In the genomic region with DNA sequence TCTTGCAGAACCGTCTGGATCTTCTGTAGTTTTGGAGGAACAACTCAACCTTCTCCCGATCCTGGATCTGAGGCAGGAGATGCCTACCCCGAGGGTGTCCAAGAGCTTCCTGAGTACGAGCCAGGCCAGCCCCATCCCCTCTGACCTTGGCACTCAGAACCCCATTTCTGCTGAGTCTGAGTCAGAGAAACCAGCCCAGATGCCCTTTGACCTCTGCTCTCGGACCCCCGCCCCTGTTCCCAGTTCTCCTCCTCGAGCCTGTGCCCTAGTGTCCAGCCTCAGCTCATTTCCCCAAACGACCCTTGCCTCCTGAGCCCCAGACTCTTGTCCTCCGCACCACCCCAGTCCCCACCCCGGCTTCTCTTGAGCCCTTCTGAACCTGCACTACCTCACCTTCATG, we compare ENCODE assay signal across 9 mouse cellular contexts. TPM values are rescaled to one million over a fixed set of nuclear protein-coding genes. Genes with fewer than 3 reads are reported as not detected.
DNase-seq lines count a peak whose midpoint lies in the region; ATAC-seq and TF ChIP-seq lines count a peak whose summit lies in the region.
"Had no signal": no experiment of that assay in that cellular context is flagged by ENCODE, and none has a peak within 500 bp of the region (broad histone marks: within the 10 kb centered on the region; RNA-seq: fewer than 3 reads in every experiment).

No protein-coding gene starts in this region.

- 30% methylated on average over 10 of the region's 10 CpGs for WGBS in embryonic facial prominence, embryonic 14.5 days
- 29% methylated on average over 9 of the region's 10 CpGs for WGBS in kidney, postnatal 0 days
- 38% methylated on average over 10 of the region's 10 CpGs for WGBS in neural tube, embryonic 12.5 days

- no peaks in the 10 kb centered on the region for H3K9me3 ChIP-seq in embryonic facial prominence, embryonic 14.5 days (ENCODE audit: control insufficient read depth, low read length)
- no peaks in the 10 kb centered on the region for H3K9me3 ChIP-seq in kidney, postnatal 0 days (replicated peaks; ENCODE audit: low read length)
- 0 out of 2 replicates have a peak, but pooled peaks cover 5% of the 10 kb centered on the region for H3K9me3 ChIP-seq in neural tube, embryonic 12.5 days

- no peak overlapping the region for H3K27ac ChIP-seq in embryonic facial prominence, embryonic 14.5 days (replicated peaks; ENCODE audit: low read depth, low read length)
- H3K27ac ChIP-seq in kidney, postnatal 0 days: no peak overlapping the region
- H3K27ac ChIP-seq in neural tube, embryonic 12.5 days: no peak overlapping the region

- peak overlapping the region; percentile 72 for H3K4me3 ChIP-seq in embryonic facial prominence, embryonic 14.5 days (ENCODE audit: low read depth, low read length)
- H3K4me3 ChIP-seq in kidney, postnatal 0 days (replicated peaks; ENCODE audit: low read depth, low read length): peak overlapping the region; percentile 76
- peak overlapping the region; percentile 70 for H3K4me3 ChIP-seq in neural tube, embryonic 12.5 days

- intact Hi-C loops in left cerebral cortex, postnatal 25 days (cut with DNase I): no loop called here
- intact Hi-C loops in gastrocnemius, postnatal 14 days (cut with DNase I; ENCODE audit: low total_unique reads): no loop called here

- H3K27me3 ChIP-seq in embryonic facial prominence, embryonic 14.5 days (replicated peaks; ENCODE audit: control insufficient read depth, insufficient read depth, low read length): no peaks in the 10 kb centered on the region
- H3K27me3 ChIP-seq in kidney, postnatal 0 days (ENCODE audit: insufficient read depth, low read length): no peaks in the 10 kb centered on the region
- H3K27me3 ChIP-seq in neural tube, embryonic 12.5 days (replicated peaks): no peaks in the 10 kb centered on the region

- H3K4me2 ChIP-seq in embryonic facial prominence, embryonic 14.5 days (ENCODE audit: low read depth, low read length): peak overlapping the region; percentile 94
- H3K4me2 ChIP-seq in kidney, postnatal 0 days (ENCODE audit: low read length): peak overlapping the region; percentile 100
- H3K4me2 ChIP-seq in neural tube, embryonic 12.5 days (replicated peaks): peak overlapping the region; percentile 94

- no peaks in the 10 kb centered on the region for H3K4me1 ChIP-seq in embryonic facial prominence, embryonic 14.5 days (ENCODE audit: control insufficient read depth, insufficient read depth, low read length)
- peaks cover 8% of the 10 kb centered on the region; the same call in 1 of the 2 replicates for H3K4me1 ChIP-seq in kidney, postnatal 0 days (replicated peaks; ENCODE audit: insufficient read depth, low read length)
- peaks cover 9% of the 10 kb centered on the region for H3K4me1 ChIP-seq in neural tube, embryonic 12.5 days

- no peak for TF ChIP-seq CTCF in kidney, postnatal 0 days (IDR thresholded peaks at IDR 0.05; ENCODE audit: low read depth)

- peak overlapping the region; percentile 85 for H3K9ac ChIP-seq in embryonic facial prominence, embryonic 14.5 days (ENCODE audit: low read depth, low read length)
- peak overlapping the region; percentile 62; the same call in 1 of the 2 replicates for H3K9ac ChIP-seq in kidney, postnatal 0 days (ENCODE audit: low read depth, low read length)
- peak overlapping the region; percentile 78 for H3K9ac ChIP-seq in neural tube, embryonic 12.5 days

- DNase-seq in kidney, adult 11 months: peak; percentile 23
- no peak for DNase-seq in kidney, adult 18-20 months
- no peak for DNase-seq in embryonic facial prominence, embryonic 14.5 days (ENCODE audit: low spot score)
- DNase-seq in kidney, postnatal 0 days (ENCODE audit: low spot score): no peak
- no peak for DNase-seq in left cerebral cortex, postnatal 25 days (ENCODE audit: low spot score in 2 of 2)
- DNase-seq in adipocyte (ENCODE audit: low spot score): no peak
- no peak for DNase-seq in gastrocnemius, postnatal 14 days

- ATAC-seq in embryonic facial prominence, embryonic 14.5 days (ENCODE audit: low read depth): 0 out of 2 replicates have a peak, but pooled peaks have one; percentile 2
- ATAC-seq in kidney, postnatal 0 days (replicated peaks; ENCODE audit: low FRiP score, low read depth): peak; percentile 10
- peak; percentile 19; the same call in 1 of the 2 replicates for ATAC-seq in neural tube, embryonic 12.5 days (ENCODE audit: low FRiP score, low read depth)

- peaks cover 27% of the 10 kb centered on the region for H3K36me3 ChIP-seq in embryonic facial prominence, embryonic 14.5 days (ENCODE audit: control insufficient read depth, insufficient read depth, low read length)
- peaks cover under 1% of the 10 kb centered on the region; the same call in 1 of the 2 replicates for H3K36me3 ChIP-seq in kidney, postnatal 0 days (ENCODE audit: insufficient read depth, low read length)
- H3K36me3 ChIP-seq in neural tube, embryonic 12.5 days: peaks cover 32% of the 10 kb centered on the region

RNA-seq across cellular contexts. Expression of a gene that starts 1.2 kb away (rescaled TPM):
- 2.3 and 3.1 TPM in 2 replicates for polyA plus RNA-seq in embryonic facial prominence, embryonic 14.5 days (2014; fragmentation: Nextera tagmentation; extraction: Ambion mirVana)
- polyA plus RNA-seq in kidney, postnatal 0 days (2015; fragmentation: Nextera tagmentation; extraction: Ambion mirVana): 1.9 and 2.0 TPM in 2 replicates
- polyA plus RNA-seq in neural tube, embryonic 12.5 days (2016; fragmentation: Nextera tagmentation; extraction: Ambion mirVana): 6.6 and 7.9 TPM in 2 replicates
- total RNA-seq in left cerebral cortex, postnatal 25 days (2021): 1 to 10 TPM; 3.6 to 4.2 TPM
- under 1 TPM; 0.57 to 0.86 TPM for total RNA-seq in gastrocnemius, postnatal 14 days (2021)

RNA-seq across cellular contexts. Expression of a gene that starts 13.4 kb away (rescaled TPM):
- not detected in 2 replicates for polyA plus RNA-seq in embryonic facial prominence, embryonic 14.5 days (2014; fragmentation: Nextera tagmentation; extraction: Ambion mirVana)
- polyA plus RNA-seq in kidney, postnatal 0 days (2015; fragmentation: Nextera tagmentation; extraction: Ambion mirVana): 0.38 and 0.51 TPM in 2 replicates
- not detected in 2 replicates for polyA plus RNA-seq in neural tube, embryonic 12.5 days (2016; fragmentation: Nextera tagmentation; extraction: Ambion mirVana)
- not detected for total RNA-seq in left cerebral cortex, postnatal 25 days (2021)
- total RNA-seq in gastrocnemius, postnatal 14 days (2021): not detected
- total RNA-seq: layer of hippocampus, postnatal 36 days had no signal

RNA-seq across cellular contexts. Expression of a gene that starts 45.6 kb away (rescaled TPM):
- 34.3 and 35.4 TPM in 2 replicates for polyA plus RNA-seq in embryonic facial prominence, embryonic 14.5 days (2014; fragmentation: Nextera tagmentation; extraction: Ambion mirVana)
- polyA plus RNA-seq in kidney, postnatal 0 days (2015; fragmentation: Nextera tagmentation; extraction: Ambion mirVana): 43.1 and 44.9 TPM in 2 replicates
- polyA plus RNA-seq in neural tube, embryonic 12.5 days (2016; fragmentation: Nextera tagmentation; extraction: Ambion mirVana): 52.9 and 54.8 TPM in 2 replicates
- 10 to 100 TPM; 22.5 to 30.3 TPM for total RNA-seq in left cerebral cortex, postnatal 25 days (2021)
- total RNA-seq in gastrocnemius, postnatal 14 days (2021): 10 to 100 TPM; 11.3 to 16.0 TPM

RNA-seq across cellular contexts. Expression of a gene that starts 45.7 kb away (rescaled TPM):
- 26.2 and 27.7 TPM in 2 replicates for polyA plus RNA-seq in embryonic facial prominence, embryonic 14.5 days (2014; fragmentation: Nextera tagmentation; extraction: Ambion mirVana)
- polyA plus RNA-seq in kidney, postnatal 0 days (2015; fragmentation: Nextera tagmentation; extraction: Ambion mirVana): 17.6 and 18.9 TPM in 2 replicates
- polyA plus RNA-seq in neural tube, embryonic 12.5 days (2016; fragmentation: Nextera tagmentation; extraction: Ambion mirVana): 31.8 and 48.5 TPM in 2 replicates
- 10 to 100 TPM; 22.4 to 24.6 TPM for total RNA-seq in left cerebral cortex, postnatal 25 days (2021)
- total RNA-seq in gastrocnemius, postnatal 14 days (2021): 1 to 10 TPM; 8.2 to 8.3 TPM

RNA-seq across cellular contexts. Expression of a gene that starts 58.3 kb away (rescaled TPM):
- 235 and 269 TPM in 2 replicates for polyA plus RNA-seq in embryonic facial prominence, embryonic 14.5 days (2014; fragmentation: Nextera tagmentation; extraction: Ambion mirVana)
- 219 and 231 TPM in 2 replicates for polyA plus RNA-seq in kidney, postnatal 0 days (2015; fragmentation: Nextera tagmentation; extraction: Ambion mirVana)
- polyA plus RNA-seq in neural tube, embryonic 12.5 days (2016; fragmentation: Nextera tagmentation; extraction: Ambion mirVana): 254 and 257 TPM in 2 replicates
- 100 to 1,000 TPM; 199 to 206 TPM for total RNA-seq in left cerebral cortex, postnatal 25 days (2021)
- total RNA-seq in gastrocnemius, postnatal 14 days (2021): 10 to 100 TPM; 58.2 to 60.4 TPM
